Mouse (Mus musculus) megakaryocyte, embryonic 14.5 days (primary cell): ENCODE measurements around the gene Gm1604a. TPM values are rescaled to one million over a fixed set of nuclear protein-coding genes. Genes with fewer than 3 reads are reported as not detected.
"Not testable (repeated sequence)": the region's sequence is repeated elsewhere in the genome, so short reads cannot be mapped to it uniquely, and the experiment has no call there.

ENCODE experiments used
- H3K27me3 ChIP-seq: replicated peaks from 2 replicates; pipeline ENCODE3; 2012; ENCODE audit warnings: inconsistent platforms
- H3K36me3 ChIP-seq: replicated peaks from 2 replicates; pipeline ENCODE3; 2012; ENCODE audit warnings: low read length, inconsistent platforms, mixed read lengths
- H3K4me1 ChIP-seq: 2 replicates; pipeline ENCODE4 v1.6.1; 2012; ENCODE audit warnings: inconsistent platforms
- H3K4me3 ChIP-seq: replicated peaks from 2 replicates; pipeline ENCODE3; 2012; ENCODE audit warnings: moderate library complexity, mild to moderate bottlenecking, inconsistent platforms
- H3K9me3 ChIP-seq: 2 replicates; pipeline ENCODE4 v1.6.1; 2012; ENCODE audit warnings: inconsistent platforms
- polyA plus RNA-seq: library from polyadenylated mRNA; stranded (reverse); fragments of >175 nt; gene quantifications from 2 replicates; pipeline ENCODE4 v1.2.3, GENCODE M21; 2012; ENCODE audit warnings: low replicate concordance; ENCODE audit not compliant: insufficient read depth

Gene Gm1604a
- 1.2 and 3.0 TPM in 2 replicates for polyA plus RNA-seq

DNA sequence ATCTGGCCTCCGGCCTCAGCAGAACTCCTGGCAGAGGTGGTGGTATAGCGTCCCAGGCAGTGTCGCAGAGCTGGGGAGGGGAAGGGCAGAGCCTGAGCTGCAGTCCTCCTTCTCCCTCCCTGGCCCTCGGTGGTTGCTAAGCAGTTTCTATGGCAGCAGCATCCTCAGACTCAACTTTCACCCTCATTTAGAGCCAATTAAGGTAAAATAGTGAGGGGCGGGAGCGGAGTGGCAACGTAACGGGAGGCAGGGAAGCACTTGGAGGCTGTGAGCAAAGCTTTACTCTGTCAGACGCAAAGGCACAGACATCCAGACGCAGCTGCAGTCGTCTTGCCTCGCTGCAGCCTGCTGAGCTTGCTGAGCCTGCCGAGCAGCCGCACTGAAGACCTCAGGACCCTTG lies at the start of gene Gm1604a:
TSS of gene Gm1604a (plus strand) at position 312 of the 400 bp plus-strand sequence.
- not testable (repeated sequence) for H3K4me1 ChIP-seq, H3K27me3 ChIP-seq, H3K9me3 ChIP-seq, H3K4me3 ChIP-seq, H3K36me3 ChIP-seq

DNA sequence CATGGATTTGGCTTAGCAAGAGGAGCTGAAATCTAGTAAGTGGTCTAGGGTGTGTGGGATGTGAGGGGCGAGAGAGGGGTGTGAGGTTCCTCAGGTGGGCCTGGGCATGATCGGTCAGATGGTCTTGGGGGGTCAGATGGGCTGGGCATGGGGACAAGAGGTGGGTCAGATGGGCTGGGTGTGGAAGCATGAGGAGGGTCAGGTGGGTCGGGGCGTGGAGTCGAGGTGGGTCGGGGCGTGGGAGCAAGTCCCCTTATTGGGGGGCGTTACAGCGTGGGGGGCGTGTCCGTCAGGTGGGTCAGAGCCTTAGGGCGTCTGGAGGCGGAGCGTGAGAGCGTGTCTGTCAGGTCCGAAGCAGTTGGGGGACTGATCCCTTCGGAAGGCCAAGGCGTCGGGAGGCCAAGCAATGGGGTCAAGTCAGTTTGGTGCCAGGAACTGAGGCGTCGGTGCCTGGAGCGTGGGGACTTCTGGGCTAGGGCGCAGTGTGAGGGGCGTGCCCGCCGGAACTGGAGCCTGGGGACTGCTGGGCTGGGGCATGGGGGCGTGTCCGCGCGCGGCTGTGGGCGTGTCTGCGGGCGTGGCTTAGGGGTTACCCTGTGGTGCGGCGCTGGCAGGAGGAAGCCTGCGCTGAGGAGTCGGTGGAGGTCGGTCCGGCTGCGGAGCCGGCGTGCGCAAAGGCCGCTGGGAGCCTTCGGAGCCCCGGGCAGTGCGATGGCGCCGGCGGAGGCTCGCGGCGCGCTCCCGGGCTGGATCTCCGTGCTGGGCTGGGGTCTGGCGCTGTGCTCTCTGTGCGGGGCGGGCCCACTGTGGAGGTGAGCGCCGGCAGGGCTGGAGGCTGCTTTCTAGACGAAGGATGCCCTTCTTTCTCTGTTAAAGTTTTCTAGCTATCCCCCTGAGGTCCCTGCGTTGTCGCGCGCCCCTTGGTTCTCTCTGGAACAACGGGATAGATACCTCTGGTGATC lies 46.8 kb upstream of the Gm1604a start, which contains the start of gene Gm49721:
TSS of gene Gm49721 (plus strand) at position 618 of the 962 bp plus-strand sequence.
- not testable (repeated sequence) for H3K4me1 ChIP-seq, H3K36me3 ChIP-seq, H3K9me3 ChIP-seq, H3K27me3 ChIP-seq
- H3K4me3 ChIP-seq = peak within 1 kb of the TSS; percentile 59

DNA sequence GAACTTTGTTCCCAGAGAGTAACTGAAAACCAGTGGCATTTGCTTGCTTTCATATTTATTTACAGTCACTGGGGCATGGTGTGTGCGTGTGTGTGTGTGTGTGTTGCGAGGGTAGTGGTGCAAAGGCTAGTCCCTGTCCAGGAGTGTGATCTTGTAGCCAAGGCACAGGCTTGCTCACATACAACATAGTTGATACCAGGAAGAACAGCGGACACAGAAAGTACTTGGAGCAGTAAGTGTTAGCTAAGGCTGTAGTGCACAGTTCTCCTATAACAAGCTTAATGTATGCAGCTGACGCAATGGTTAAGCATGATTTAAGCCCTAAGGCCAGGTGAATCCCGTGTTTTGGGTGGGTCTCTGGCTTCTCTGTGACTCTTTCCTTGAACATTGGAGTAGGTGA lies 46.0 kb upstream of the Gm1604a start:
- not testable (repeated sequence) for H3K27me3 ChIP-seq, H3K36me3 ChIP-seq, H3K9me3 ChIP-seq, H3K4me1 ChIP-seq
- H3K4me3 ChIP-seq = peak overlapping the region; percentile 59

DNA sequence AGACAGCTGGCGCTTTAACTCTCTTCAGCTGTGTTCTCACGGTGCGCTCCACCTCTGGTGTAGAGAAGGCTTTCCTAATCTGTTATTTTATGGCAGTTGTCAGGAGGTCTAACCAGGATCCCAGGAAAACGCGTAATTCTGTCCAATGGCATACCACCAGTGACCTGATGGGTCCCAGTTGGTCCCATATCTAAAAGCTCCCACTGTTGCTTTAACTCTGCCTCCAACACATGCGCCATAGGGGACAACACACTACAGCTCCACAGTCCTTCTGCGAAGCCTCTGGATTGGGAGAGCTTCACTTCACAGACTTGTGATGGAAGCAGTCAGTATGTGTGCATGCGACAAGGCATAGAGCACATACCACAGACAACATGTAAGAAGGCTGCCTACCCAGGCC lies 45.2 kb upstream of the Gm1604a start:
- not testable (repeated sequence) for H3K4me1 ChIP-seq, H3K36me3 ChIP-seq, H3K9me3 ChIP-seq, H3K27me3 ChIP-seq, H3K4me3 ChIP-seq

DNA sequence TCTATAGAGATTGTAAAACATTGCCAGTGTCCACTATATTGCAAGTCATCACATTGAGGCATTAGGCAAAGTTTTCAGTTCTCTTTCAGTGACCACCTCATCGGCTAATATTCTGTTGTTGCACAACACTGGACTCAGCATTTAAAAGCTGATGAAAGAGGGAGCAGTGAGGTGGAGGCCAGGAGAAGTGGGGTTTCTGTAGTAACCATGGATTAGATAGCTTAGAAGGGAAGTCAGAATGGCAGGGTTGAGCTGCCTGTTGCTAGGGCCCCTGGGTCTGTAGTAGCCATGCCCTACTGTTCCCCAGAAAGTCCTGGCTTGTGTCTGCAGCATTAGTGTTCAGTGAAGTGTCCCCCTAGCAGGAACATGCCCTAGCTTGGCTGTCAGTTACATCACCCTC lies 39.2 kb upstream of the Gm1604a start:
- H3K9me3 ChIP-seq, H3K27me3 ChIP-seq, H3K36me3 ChIP-seq, H3K4me1 ChIP-seq, H3K4me3 ChIP-seq: not testable (repeated sequence)

DNA sequence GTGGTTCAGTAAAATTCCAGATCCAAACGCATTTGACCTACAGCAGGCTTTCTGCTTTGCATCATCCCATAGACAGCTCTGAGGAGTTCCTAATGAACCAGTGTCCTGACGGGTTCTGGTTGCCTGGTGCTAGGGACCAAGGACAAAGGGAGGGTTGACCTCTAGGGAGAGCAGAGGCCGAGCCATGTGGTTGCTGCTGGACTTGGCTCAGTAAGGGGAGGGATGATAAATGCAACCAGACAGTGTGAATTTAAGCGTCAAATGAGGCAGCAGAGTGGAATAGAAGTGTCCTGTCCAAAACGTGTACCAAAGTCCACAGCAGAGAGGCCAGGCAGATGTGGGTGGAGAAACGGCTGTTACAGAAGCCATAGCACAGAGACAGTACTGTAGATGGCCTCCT lies 29.9 kb upstream of the Gm1604a start:
- not testable (repeated sequence) for H3K4me1 ChIP-seq, H3K9me3 ChIP-seq, H3K4me3 ChIP-seq, H3K36me3 ChIP-seq, H3K27me3 ChIP-seq

DNA sequence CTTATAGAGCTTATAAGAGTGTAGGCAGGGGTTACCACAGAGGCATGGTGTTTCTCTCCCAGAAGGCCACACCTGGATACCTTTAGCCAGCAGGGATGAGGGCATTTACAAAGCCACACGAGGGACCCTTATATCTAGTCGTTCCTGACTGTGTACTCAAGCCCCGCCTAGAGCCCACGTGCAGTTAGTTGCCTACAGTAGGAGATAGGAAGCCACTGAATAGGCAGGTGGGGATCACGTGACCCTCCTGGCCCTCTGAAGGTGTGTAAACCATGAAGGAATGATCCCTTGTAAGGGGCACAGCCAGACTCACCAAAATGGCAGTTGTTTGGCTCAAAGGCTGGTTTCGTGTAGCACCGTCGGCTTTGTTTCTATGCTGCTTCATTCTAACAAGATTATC lies 28.5 kb upstream of the Gm1604a start:
- not testable (repeated sequence) for H3K27me3 ChIP-seq, H3K9me3 ChIP-seq, H3K36me3 ChIP-seq, H3K4me1 ChIP-seq, H3K4me3 ChIP-seq

DNA sequence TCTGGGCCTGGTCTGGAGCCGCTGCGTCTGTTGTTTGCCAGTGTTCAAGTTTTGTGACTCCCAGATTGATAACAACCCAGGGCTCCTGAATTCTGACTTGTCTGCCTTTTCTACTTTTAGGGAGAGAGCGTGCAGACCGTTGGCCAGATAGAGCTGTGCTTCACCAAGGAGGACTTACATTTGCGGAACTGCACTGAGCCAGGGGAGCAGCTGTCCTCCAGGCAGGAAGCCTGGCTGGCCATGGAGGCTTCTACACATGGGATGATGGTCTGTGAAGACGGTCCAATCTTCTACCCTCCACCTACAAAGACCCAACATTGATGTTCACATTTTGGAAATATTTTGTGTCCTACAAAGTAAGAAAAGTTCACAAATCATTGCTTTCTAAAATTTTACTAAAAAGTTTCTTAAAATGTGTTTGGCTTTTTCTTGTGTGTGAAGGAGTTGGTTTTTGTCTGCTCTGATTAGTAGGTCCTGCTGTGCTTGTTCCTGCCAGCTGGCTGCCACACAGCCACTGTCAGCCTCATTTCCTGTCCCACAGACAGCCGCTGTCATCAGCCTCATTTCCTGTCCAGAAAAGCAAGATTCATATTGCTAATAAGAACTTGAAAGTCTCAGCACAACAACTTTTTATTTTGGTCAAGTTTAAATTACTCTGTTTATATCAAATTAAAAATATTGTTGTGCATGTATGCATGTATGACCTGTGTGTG lies 27.4 kb upstream of the Gm1604a start:
- not testable (repeated sequence) for H3K4me3 ChIP-seq, H3K4me1 ChIP-seq, H3K27me3 ChIP-seq, H3K36me3 ChIP-seq, H3K9me3 ChIP-seq

DNA sequence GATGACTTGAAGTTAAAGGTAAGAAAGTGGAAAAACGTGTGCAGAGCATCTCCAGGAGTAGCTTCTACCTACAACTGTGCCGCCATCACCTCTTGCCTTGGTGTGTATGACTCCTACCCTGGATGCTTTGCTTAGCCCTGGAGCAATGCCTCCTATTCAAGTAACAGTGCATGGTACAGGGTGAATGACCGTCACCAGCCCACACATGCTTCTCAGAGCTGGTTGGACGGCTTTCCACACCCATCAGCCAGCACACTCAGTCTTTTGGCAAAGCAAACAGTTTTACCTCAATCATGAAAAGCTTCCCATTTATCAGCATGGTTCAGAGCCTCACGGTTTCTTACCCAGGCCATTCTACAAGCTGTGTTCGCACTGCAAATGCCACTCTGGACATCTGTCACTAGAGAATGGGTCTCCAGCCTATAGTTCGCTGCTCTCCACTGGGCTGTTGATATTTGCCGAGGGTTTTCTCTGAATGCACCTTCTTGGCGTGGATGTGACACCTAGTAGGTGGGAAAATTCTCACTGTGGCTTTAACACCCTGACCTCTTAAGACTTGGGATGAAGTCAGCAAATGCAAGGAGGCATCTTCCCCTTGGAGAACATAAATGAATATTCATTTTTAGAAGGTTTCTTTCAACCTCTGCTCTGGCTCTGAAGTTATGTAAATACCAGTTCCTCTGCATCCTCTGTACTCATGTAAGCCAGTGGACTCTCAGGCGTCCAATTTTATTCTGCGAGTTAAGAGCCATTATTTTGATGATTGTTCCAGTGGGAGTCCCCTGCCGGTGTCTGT lies 23.4 kb upstream of the Gm1604a start:
- not testable (repeated sequence) for H3K4me3 ChIP-seq, H3K36me3 ChIP-seq, H3K27me3 ChIP-seq, H3K9me3 ChIP-seq, H3K4me1 ChIP-seq

DNA sequence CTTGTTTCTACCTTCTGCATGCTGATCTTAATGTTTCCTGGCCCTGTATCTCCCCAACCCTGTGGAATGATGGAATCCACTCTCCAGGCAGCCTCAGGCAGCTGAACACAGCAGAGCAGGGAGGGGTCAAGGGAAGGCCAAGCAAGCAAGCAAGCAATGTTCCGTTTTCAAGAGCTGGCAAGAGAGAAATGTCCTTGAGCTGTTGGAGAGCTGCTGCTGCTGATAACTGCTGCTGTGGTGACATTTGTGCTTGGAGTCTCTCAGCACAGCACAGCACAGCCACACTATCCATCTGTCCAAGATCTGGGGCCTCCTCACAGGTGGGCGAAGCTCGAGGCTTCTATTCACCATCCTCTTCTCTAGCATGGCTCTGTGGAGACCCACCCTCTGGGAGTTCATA lies 22.0 kb upstream of the Gm1604a start:
- not testable (repeated sequence) for H3K4me3 ChIP-seq, H3K9me3 ChIP-seq, H3K4me1 ChIP-seq, H3K27me3 ChIP-seq, H3K36me3 ChIP-seq

DNA sequence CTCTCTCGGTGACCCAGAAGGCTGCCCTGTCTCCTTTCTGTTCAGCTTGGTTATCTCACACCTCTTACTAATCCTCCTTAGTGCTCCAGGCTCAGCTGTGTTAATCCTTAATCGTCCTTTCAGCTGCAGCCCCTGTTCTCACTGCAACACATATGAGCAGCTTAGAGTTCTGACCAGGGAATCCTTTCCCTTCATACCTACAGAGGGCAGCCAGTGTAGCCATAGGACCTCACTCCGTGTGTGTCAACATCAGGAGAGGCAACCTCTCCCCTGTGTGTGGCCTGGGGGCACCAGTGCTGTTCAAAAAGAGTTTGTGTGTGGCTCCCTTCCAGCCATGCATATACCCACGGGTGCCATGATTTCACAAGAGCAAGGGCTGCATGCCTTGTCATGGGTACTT lies 19.7 kb upstream of the Gm1604a start:
- H3K4me3 ChIP-seq, H3K27me3 ChIP-seq, H3K36me3 ChIP-seq, H3K9me3 ChIP-seq, H3K4me1 ChIP-seq: not testable (repeated sequence)

DNA sequence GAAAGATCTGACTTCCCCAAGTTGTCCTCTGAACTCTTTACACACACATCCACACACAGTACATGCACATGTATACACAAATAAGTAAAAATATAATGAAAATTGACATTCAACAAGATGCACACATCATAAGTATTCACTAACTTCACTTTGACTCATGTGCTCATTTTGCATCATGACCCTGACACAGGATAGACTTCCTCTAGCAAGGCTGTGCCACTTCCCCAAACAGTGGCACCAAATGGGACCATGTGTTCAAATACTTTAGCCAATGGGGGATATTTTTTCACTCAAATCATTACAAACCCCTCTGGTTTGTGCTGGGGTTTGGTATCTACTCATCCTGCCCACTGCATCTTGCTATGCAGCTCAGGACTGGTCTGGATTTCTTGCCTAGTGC lies 16.5 kb upstream of the Gm1604a start:
- H3K27me3 ChIP-seq, H3K4me3 ChIP-seq, H3K4me1 ChIP-seq, H3K36me3 ChIP-seq, H3K9me3 ChIP-seq: not testable (repeated sequence)

DNA sequence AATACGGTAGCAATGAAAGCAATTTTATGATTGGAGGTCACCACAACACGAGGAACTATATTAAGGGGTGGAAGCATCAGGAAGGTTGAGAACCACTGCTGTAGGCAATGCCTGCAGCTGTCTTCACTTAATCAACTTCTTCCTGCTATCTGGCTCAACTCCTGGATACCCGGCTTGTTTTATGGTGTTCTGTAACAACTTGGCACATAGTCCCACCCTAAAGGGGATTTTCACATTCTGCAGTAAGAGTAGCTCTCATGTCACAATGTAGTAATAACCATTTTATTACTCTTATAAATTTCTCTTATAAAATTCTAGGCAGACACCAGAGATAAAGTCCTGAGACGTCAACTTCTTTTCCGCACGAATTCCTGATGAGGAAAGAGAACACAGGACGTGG lies 15.9 kb upstream of the Gm1604a start:
- not testable (repeated sequence) for H3K36me3 ChIP-seq, H3K4me1 ChIP-seq, H3K4me3 ChIP-seq, H3K9me3 ChIP-seq, H3K27me3 ChIP-seq

DNA sequence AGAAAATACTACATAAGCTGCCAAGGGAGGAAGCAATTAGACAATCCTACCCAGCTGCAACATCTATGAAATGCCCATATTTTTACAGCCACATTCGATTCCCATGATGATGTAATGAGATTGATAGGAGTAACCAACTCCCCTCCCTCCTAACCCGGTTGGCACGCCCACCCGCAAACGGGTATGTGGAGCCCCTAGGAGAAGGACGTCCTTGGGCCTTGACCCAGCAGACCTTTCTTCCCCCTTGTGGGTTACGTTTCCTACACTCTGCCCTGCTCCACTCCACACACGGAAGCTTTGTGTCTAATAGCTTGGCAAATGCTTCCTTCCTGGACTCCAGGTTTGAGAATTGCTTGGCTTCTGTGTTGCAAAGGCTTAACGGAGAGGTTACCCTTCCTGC lies 15.5 kb upstream of the Gm1604a start:
- H3K4me3 ChIP-seq, H3K36me3 ChIP-seq, H3K9me3 ChIP-seq, H3K27me3 ChIP-seq, H3K4me1 ChIP-seq: not testable (repeated sequence)

DNA sequence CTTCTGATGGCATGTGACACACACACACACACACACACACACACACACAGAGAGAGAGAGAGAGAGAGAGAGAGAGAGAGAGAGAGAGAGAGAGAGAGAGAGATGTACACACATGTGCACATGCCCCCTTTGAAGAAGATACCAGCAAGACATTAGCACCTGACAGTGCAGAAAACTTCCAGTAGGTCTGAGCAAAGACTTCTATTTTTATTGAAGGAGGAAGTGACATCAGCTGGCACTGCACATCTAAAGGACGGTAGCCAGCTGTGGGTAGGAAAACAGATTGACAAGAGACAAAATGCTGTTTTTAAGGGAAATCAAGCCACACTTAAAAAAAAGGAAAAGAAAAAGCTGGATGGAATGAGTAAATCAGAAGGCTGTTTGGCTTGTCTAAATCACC lies 11.2 kb upstream of the Gm1604a start:
- H3K36me3 ChIP-seq, H3K4me1 ChIP-seq, H3K4me3 ChIP-seq, H3K9me3 ChIP-seq, H3K27me3 ChIP-seq: not testable (repeated sequence)
